Mouse (Mus musculus): ENCODE data around the gene Magi2. TPM values are rescaled to one million over a fixed set of nuclear protein-coding genes. Genes with fewer than 3 reads are reported as not detected.

The Magi2 gene
- polyA plus RNA-seq, 1 experiment from 2014 or later: 20.2 TPM

- Histone ChIP-seq H3K27me3 (peaks cover 4% of the 10 kb centered on the region; the same call in 1 of the 2 replicates), H3K27ac (replicated peaks) (no peak overlapping the region), H3K4me2 (replicated peaks) (no peak overlapping the region)
Measured at GRCm38 (mm10) chr5:20568966-20569365, 1342.1 kb downstream of the Magi2 start.

GRCm38 (mm10) chr5:20574816-20575215, 1348.0 kb downstream of the Magi2 start:
- Histone ChIP-seq H3K4me2 (replicated peaks) (no peak overlapping the region), H3K27ac (replicated peaks) (no peak overlapping the region), H3K27me3 (no peaks in the 10 kb centered on the region; the same call in none of the 2 replicates), H3K9ac (replicated peaks) (no peak overlapping the region), H3K9me3 (no peaks in the 10 kb centered on the region), H3K4me3 (no peak overlapping the region), H3K4me1 (peaks cover 7% of the 10 kb centered on the region; the same call in 1 of the 2 replicates), H3K36me3 (no peaks in the 10 kb centered on the region)
- no peak for ATAC-seq (ENCODE audit: low FRiP score, low read depth)
- 56% methylated on average over 2 of the region's 2 CpGs for WGBS

More at GRCm38 (mm10) chr5:20568966-20569365, 1342.1 kb downstream of the Magi2 start:
- Histone ChIP-seq H3K9ac (replicated peaks) (no peak overlapping the region), H3K4me3 (no peak overlapping the region), H3K4me1 (no peaks in the 10 kb centered on the region), H3K36me3 (no peaks in the 10 kb centered on the region), H3K9me3 (no peaks in the 10 kb centered on the region)
- 89% methylated on average over 7 of the region's 7 CpGs for WGBS
- ATAC-seq (ENCODE audit: low FRiP score, low read depth): no peak

GRCm38 (mm10) chr5:20575798-20576197, 1349.0 kb downstream of the Magi2 start:
- WGBS: 10% methylated on average over 3 of the region's 3 CpGs
- Histone ChIP-seq H3K27ac (replicated peaks) (0 out of 2 replicates have a peak overlapping the region, but pooled peaks have one; percentile 3), H3K9ac (replicated peaks) (no peak overlapping the region), H3K36me3 (0 out of 2 replicates have a peak, but pooled peaks cover 3% of the 10 kb centered on the region), H3K27me3 (no peaks in the 10 kb centered on the region; the same call in none of the 2 replicates), H3K4me1 (peaks cover 7% of the 10 kb centered on the region; the same call in 1 of the 2 replicates), H3K4me2 (replicated peaks) (no peak overlapping the region), H3K9me3 (no peaks in the 10 kb centered on the region), H3K4me3 (no peak overlapping the region)
- peak; percentile 53 for ATAC-seq (ENCODE audit: low FRiP score, low read depth)

- H3K27me3 ChIP-seq: no peaks in the 10 kb centered on the region; the same call in none of the 2 replicates
- 0 out of 2 replicates have a peak, but pooled peaks cover 3% of the 10 kb centered on the region for H3K36me3 ChIP-seq
- peaks cover 7% of the 10 kb centered on the region; the same call in 1 of the 2 replicates for H3K4me1 ChIP-seq
- H3K27ac ChIP-seq (replicated peaks): 0 out of 2 replicates have a peak overlapping the region, but pooled peaks have one; percentile 3
- peak; percentile 58; the same call in 1 of the 2 replicates for ATAC-seq (ENCODE audit: low FRiP score, low read depth)
- H3K9ac ChIP-seq (replicated peaks): no peak overlapping the region
- H3K4me2 ChIP-seq (replicated peaks): no peak overlapping the region
- no peaks in the 10 kb centered on the region for H3K9me3 ChIP-seq
- H3K4me3 ChIP-seq: no peak overlapping the region
Measured at GRCm38 (mm10) chr5:20576266-20576665, 1349.4 kb downstream of the Magi2 start.

GRCm38 (mm10) chr5:20578666-20579065, 1351.8 kb downstream of the Magi2 start:
- Histone ChIP-seq H3K9ac (replicated peaks) (no peak overlapping the region), H3K4me2 (replicated peaks) (no peak overlapping the region), H3K4me1 (peaks cover 13% of the 10 kb centered on the region; the same call in 1 of the 2 replicates), H3K27me3 (no peaks in the 10 kb centered on the region; the same call in none of the 2 replicates), H3K9me3 (no peaks in the 10 kb centered on the region), H3K27ac (replicated peaks) (no peak overlapping the region), H3K36me3 (0 out of 2 replicates have a peak, but pooled peaks cover 3% of the 10 kb centered on the region), H3K4me3 (no peak overlapping the region)
- WGBS: 86% methylated on average over 3 of the region's 3 CpGs
- ATAC-seq (ENCODE audit: low FRiP score, low read depth): no peak

- Histone ChIP-seq H3K4me2 (replicated peaks) (no peak overlapping the region), H3K4me1 (peaks cover 10% of the 10 kb centered on the region; the same call in 1 of the 2 replicates), H3K27ac (replicated peaks) (no peak overlapping the region), H3K9ac (replicated peaks) (no peak overlapping the region), H3K36me3 (0 out of 2 replicates have a peak, but pooled peaks cover 3% of the 10 kb centered on the region), H3K4me3 (no peak overlapping the region), H3K27me3 (no peaks in the 10 kb centered on the region; the same call in 1 of the 2 replicates), H3K9me3 (no peaks in the 10 kb centered on the region)
- WGBS: 91% methylated on average over 4 of the region's 4 CpGs
- no peak for ATAC-seq (ENCODE audit: low FRiP score, low read depth)
Measured at GRCm38 (mm10) chr5:20580619-20581018, 1353.8 kb downstream of the Magi2 start.

GRCm38 (mm10) chr5:20582995-20583435, 1356.2 kb downstream of the Magi2 start:
- Histone ChIP-seq H3K27ac (replicated peaks) (peak overlapping the region; percentile 46; the same call in 1 of the 2 replicates), H3K9ac (replicated peaks) (no peak overlapping the region), H3K9me3 (no peaks in the 10 kb centered on the region), H3K36me3 (0 out of 2 replicates have a peak, but pooled peaks cover 3% of the 10 kb centered on the region), H3K4me3 (no peak overlapping the region), H3K4me2 (replicated peaks) (no peak overlapping the region), H3K27me3 (no peaks in the 10 kb centered on the region), H3K4me1 (0 out of 2 replicates have a peak, but pooled peaks cover 6% of the 10 kb centered on the region)
- ATAC-seq (ENCODE audit: low FRiP score, low read depth): peak; percentile 71
- whole genome bisulfite sequencing: 48% methylated on average over 10 of the region's 10 CpGs

- H3K27ac ChIP-seq (replicated peaks): no peak overlapping the region
- ATAC-seq (ENCODE audit: low FRiP score, low read depth): no peak
- H3K9ac ChIP-seq (replicated peaks): no peak overlapping the region
- H3K9me3 ChIP-seq: no peaks in the 10 kb centered on the region
- 0 out of 2 replicates have a peak, but pooled peaks cover 6% of the 10 kb centered on the region for H3K4me1 ChIP-seq
- H3K4me2 ChIP-seq (replicated peaks): no peak overlapping the region
- 0 out of 2 replicates have a peak, but pooled peaks cover 3% of the 10 kb centered on the region for H3K36me3 ChIP-seq
- no peaks in the 10 kb centered on the region for H3K27me3 ChIP-seq
- H3K4me3 ChIP-seq: no peak overlapping the region
- 77% methylated on average over 3 of the region's 3 CpGs for WGBS
Measured at GRCm38 (mm10) chr5:20583639-20584038, 1356.8 kb downstream of the Magi2 start.

GRCm38 (mm10) chr5:20584769-20585168, 1357.9 kb downstream of the Magi2 start:
- Histone ChIP-seq H3K4me3 (no peak overlapping the region), H3K9ac (replicated peaks) (no peak overlapping the region), H3K36me3 (0 out of 2 replicates have a peak, but pooled peaks cover 3% of the 10 kb centered on the region), H3K9me3 (no peaks in the 10 kb centered on the region), H3K27ac (replicated peaks) (no peak overlapping the region), H3K27me3 (no peaks in the 10 kb centered on the region), H3K4me1 (0 out of 2 replicates have a peak, but pooled peaks cover 6% of the 10 kb centered on the region), H3K4me2 (replicated peaks) (no peak overlapping the region)
- WGBS: 85% methylated on average over 3 of the region's 3 CpGs
- ATAC-seq (ENCODE audit: low FRiP score, low read depth): no peak

- no peaks in the 10 kb centered on the region for H3K9me3 ChIP-seq
- ATAC-seq (ENCODE audit: low FRiP score, low read depth): no peak
- WGBS: 76% methylated on average over 3 of the region's 3 CpGs
- H3K27me3 ChIP-seq: no peaks in the 10 kb centered on the region
- no peaks in the 10 kb centered on the region for H3K36me3 ChIP-seq
- no peak overlapping the region for H3K4me2 ChIP-seq (replicated peaks)
- no peak overlapping the region for H3K27ac ChIP-seq (replicated peaks)
- H3K4me3 ChIP-seq: no peak overlapping the region
- no peak overlapping the region for H3K9ac ChIP-seq (replicated peaks)
- H3K4me1 ChIP-seq: no peaks in the 10 kb centered on the region
Measured at GRCm38 (mm10) chr5:20589731-20590130, 1362.9 kb downstream of the Magi2 start.

GRCm38 (mm10) chr5:20598196-20598595, 1371.4 kb downstream of the Magi2 start:
- H3K9ac ChIP-seq (replicated peaks): no peak overlapping the region
- ATAC-seq (ENCODE audit: low FRiP score, low read depth): no peak
- H3K27ac ChIP-seq (replicated peaks): no peak overlapping the region
- H3K36me3 ChIP-seq: no peaks in the 10 kb centered on the region
- whole genome bisulfite sequencing: 77% methylated on average over 3 of the region's 3 CpGs
- H3K9me3 ChIP-seq: no peaks in the 10 kb centered on the region
- H3K4me1 ChIP-seq: no peaks in the 10 kb centered on the region
- no peak overlapping the region for H3K4me3 ChIP-seq
- H3K4me2 ChIP-seq (replicated peaks): no peak overlapping the region
- H3K27me3 ChIP-seq: no peaks in the 10 kb centered on the region

GRCm38 (mm10) chr5:20603756-20604469, 1377.1 kb downstream of the Magi2 start:
- ATAC-seq (ENCODE audit: low FRiP score, low read depth): no peak
- no peak overlapping the region for H3K4me3 ChIP-seq
- no peaks in the 10 kb centered on the region for H3K27me3 ChIP-seq
- H3K9me3 ChIP-seq: no peaks in the 10 kb centered on the region
- 0 out of 2 replicates have a peak, but pooled peaks cover 4% of the 10 kb centered on the region for H3K4me1 ChIP-seq
- H3K36me3 ChIP-seq: no peaks in the 10 kb centered on the region
- 30% methylated on average over 7 of the region's 7 CpGs for WGBS
- H3K27ac ChIP-seq (replicated peaks): no peak overlapping the region
- no peak overlapping the region for H3K4me2 ChIP-seq (replicated peaks)
- no peak overlapping the region for H3K9ac ChIP-seq (replicated peaks)

Measured in midbrain, embryonic 12.5 days (tissue).